Mouse (Mus musculus) spleen, adult 2 months (tissue): ENCODE results near the gene Rad50.

Source experiments
- CTCF ChIP-seq: fragments of 200-500 bp; IDR thresholded peaks from 2 replicates; pipeline ENCODE4 v1.5.1; 2011; ENCODE audit warnings: mild to moderate bottlenecking, inconsistent platforms; ENCODE audit not compliant: insufficient read depth, insufficient read length, insufficient replicate concordance; ENCODE audit errors: extremely low read depth
- POLR2A ChIP-seq: fragments of 200-500 bp; IDR thresholded peaks from 2 replicates; pipeline ENCODE4 v1.6.1; 2011; ENCODE audit warnings: low read depth, low read length, inconsistent platforms

- no peak for TF ChIP-seq POLR2A
- TF ChIP-seq CTCF: no peak
Measured at GRCm38 (mm10) chr11:53748614-53749013, 41.5 kb upstream of the Rad50 start.
